Mouse (Mus musculus): Measurements from ENCODE around the gene Lmcd1. TPM values are rescaled to one million over a fixed set of nuclear protein-coding genes. Genes with fewer than 3 reads are reported as not detected.
"Not testable (repeated sequence)": the region's sequence is repeated elsewhere in the genome, so short reads cannot be mapped to it uniquely, and the experiment has no call there.

Gene Lmcd1
- polyA plus RNA-seq (2015; fragmentation: Nextera tagmentation; extraction: Ambion mirVana), result 10.1 and 12.1 TPM in 2 replicates

DNA sequence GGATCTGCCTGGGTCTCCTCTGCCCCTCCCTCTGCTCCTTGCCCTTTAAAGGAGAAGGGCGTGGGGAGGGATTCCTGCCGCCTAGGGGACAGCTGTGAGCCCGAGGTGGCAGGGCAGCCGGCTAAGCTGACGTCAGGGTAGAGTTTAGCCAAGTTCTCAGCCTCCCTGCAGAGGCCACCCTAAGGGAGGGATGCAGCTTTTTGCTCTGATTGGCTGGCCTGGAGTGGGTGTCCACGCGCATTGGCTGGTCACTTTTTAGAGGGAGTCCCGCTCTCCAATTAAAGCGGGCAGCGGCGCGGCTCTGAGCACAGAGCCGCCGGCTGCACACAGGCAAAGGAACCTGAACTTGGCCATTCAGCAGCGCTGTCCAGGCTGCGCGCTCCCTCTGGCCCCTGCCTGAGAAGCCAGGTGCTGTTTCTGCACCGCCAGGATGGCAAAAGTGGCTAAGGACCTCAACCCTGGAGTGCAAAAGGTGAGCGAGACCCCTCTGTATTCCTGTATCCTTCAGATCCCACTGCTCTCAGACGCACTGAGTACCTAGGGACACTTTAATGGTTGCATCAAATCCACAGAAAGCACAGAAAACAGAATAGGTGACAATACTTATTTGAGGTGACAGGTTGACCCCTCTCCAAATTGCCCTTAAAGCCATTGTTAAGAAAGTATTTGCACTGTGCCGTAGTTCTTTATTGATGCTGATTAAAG lies at the start of gene Lmcd1:
Gene Lmcd1, plus strand, starts transcription at position 258 of the 705 bp plus-strand sequence.
- Histone ChIP-seq H3K9me3 (no peaks in the 10 kb centered on the region), H3K27me3 (peaks cover 5% of the 10 kb centered on the region; the same call in 1 of the 2 replicates), H3K4me1 (replicated peaks) (peaks cover 21% of the 10 kb centered on the region), H3K27ac (peak within 1 kb of the TSS; percentile 83), H3K4me2 (peak within 1 kb of the TSS; percentile 68), H3K36me3 (no peaks in the 10 kb centered on the region), H3K4me3 (peak within 1 kb of the TSS; percentile 36), H3K9ac (peak within 1 kb of the TSS; percentile 67)
- peak; percentile 89 for ATAC-seq (ENCODE audit: low FRiP score)
- WGBS, result 2% methylated on average over 21 of the region's 21 CpGs

DNA sequence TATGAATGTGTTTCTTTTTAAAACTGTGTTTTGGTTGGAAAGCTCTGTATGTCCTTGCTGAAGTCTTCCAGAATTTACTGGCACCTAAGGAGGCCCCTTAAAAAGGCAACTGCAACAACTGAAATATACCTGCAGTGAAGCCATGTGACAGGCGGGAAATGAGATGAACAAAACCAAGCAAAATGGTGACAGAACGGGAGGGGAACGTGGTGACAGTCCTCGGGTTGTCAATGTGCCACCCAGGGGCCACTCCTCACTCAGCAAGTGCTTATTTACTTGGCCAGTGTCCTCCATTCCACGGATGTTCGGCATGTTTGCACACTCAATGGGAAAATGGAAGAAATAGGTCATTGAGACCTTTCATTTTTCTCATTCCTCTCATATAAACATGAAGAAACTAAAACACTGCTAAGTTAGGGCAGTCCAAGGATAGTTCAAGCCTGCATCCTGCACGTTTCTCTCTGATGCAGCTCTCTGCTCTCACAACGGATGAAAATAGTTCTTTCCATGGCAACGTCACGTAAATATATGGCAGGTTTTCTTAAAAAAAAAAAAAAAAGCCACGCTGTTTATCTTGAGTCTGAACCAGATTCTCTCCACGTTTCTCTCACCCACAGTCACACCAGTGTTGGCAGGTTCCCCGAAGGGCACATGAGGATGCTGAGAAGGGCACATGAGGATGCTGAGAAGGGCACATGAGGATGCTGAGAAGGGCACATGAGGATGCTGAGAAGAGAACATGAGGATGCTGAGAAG lies 49.5 kb upstream of the Lmcd1 start:
- WGBS, result 83% methylated on average over 13 of the region's 13 CpGs
- H3K9me3 ChIP-seq, result no peaks in the 10 kb centered on the region
- H3K4me2 ChIP-seq, result no peak overlapping the region
- H3K9ac ChIP-seq, result no peak overlapping the region
- no peaks in the 10 kb centered on the region for H3K36me3 ChIP-seq
- H3K27me3 ChIP-seq, result no peaks in the 10 kb centered on the region
- H3K27ac ChIP-seq, result no peak overlapping the region
- ATAC-seq (ENCODE audit: low FRiP score), result no peak
- H3K4me3 ChIP-seq, result no peak overlapping the region
- no peaks in the 10 kb centered on the region for H3K4me1 ChIP-seq (replicated peaks)

DNA sequence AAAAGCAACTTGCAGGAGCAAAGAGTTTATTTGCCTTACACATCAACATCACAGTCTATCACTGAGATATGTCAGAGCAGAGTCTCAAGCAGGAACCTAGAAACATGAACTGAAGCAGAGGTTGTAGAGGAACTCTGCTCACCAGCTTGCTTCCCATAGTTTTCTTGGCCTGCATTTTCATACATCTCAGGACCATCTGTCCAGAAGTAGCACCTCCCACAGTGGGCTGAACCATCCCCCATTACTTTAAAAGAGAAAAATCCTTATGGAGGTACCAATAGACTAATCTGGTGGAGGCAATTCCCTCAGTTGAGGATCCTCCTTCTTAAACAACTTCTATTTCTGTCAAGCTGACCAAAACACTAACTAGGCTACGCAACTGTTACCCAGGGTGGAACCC lies 36.8 kb upstream of the Lmcd1 start:
- Histone ChIP-seq H3K9me3 (no peaks in the 10 kb centered on the region), H3K4me2 (no peak overlapping the region), H3K27me3 (no peaks in the 10 kb centered on the region), H3K4me3 (no peak overlapping the region), H3K4me1 (replicated peaks) (no peaks in the 10 kb centered on the region), H3K27ac (no peak overlapping the region), H3K9ac (no peak overlapping the region), H3K36me3 (no peaks in the 10 kb centered on the region)
- WGBS, result 89% methylated on average over 1 of the region's 1 CpGs
- ATAC-seq (ENCODE audit: low FRiP score), result no peak

DNA sequence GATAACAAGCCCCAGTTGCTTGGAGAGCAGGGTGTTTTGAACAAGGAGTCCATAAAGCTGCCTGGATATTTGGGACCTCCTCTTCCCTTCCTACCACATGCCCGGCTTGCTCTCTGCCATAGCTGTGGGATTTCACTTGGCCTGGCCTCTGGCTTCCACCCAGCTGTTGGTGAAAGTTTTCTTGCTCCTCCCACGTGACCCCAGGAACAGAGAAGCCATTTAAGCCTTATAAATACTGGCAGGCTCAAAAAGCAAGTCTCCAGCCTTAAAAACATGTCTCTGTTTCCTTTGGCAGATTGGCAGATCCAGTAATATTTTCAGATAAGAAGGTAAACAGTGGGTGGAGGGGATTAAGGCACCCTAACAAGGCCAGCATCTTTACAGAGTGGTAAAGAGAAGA lies 31.3 kb upstream of the Lmcd1 start:
- Histone ChIP-seq H3K36me3 (no peaks in the 10 kb centered on the region), H3K27ac (no peak overlapping the region), H3K4me1 (replicated peaks) (no peaks in the 10 kb centered on the region; the same call in 1 of the 2 replicates), H3K9me3 (no peaks in the 10 kb centered on the region), H3K4me2 (no peak overlapping the region), H3K9ac (no peak overlapping the region), H3K27me3 (no peaks in the 10 kb centered on the region), H3K4me3 (no peak overlapping the region)
- WGBS, result 69% methylated on average over 2 of the region's 2 CpGs
- ATAC-seq (ENCODE audit: low FRiP score), result no peak

DNA sequence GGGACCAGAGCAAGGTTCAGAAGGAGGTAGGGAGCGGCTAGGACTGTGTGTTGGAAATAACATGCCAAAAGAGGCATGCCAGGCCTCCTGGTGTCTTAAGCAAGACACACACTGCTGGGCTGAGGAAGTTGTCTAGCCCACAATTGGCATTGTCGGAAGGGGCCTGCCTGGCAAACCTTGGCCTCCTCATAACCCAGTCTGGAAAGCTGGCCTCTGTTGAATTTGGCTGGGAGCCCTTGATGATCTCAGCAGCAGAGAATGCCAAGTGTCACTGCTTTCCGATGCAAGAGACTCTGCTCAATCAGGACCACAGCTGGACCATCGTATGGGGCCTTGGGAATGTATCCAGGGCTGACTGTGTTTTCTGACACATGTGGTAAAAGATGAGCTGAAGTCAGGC lies 27.9 kb upstream of the Lmcd1 start:
- WGBS, result 62% methylated on average over 4 of the region's 4 CpGs
- H3K4me3 ChIP-seq, result no peak overlapping the region
- H3K9me3 ChIP-seq, result no peaks in the 10 kb centered on the region
- H3K4me2 ChIP-seq, result no peak overlapping the region
- no peak overlapping the region for H3K9ac ChIP-seq
- peak; percentile 46; the same call in 1 of the 2 replicates for ATAC-seq (ENCODE audit: low FRiP score)
- H3K27me3 ChIP-seq, result no peaks in the 10 kb centered on the region
- no peak overlapping the region for H3K27ac ChIP-seq
- no peaks in the 10 kb centered on the region; the same call in 1 of the 2 replicates for H3K4me1 ChIP-seq (replicated peaks)
- H3K36me3 ChIP-seq, result no peaks in the 10 kb centered on the region

DNA sequence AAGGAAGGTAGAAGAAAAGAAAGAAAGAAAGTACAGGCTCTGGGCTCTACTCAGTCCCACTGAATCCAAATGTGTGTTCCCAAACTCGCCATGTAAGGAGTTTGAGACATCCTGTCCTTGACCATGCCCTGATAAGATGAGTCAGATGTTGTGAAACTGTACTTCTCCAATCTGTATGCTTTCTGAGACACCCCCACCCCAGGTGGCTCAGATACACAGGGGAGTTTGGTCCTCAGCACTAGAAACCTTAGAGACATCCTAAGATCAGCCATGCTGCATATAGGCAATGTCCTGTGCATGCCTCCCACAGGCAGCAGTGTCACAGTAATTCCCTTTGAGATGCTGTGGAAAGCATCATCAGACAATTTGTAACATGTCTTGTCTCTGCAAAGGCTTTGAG lies 26.9 kb upstream of the Lmcd1 start:
- Histone ChIP-seq H3K27me3 (no peaks in the 10 kb centered on the region), H3K36me3 (no peaks in the 10 kb centered on the region), H3K4me3 (no peak overlapping the region), H3K27ac (no peak overlapping the region), H3K4me2 (no peak overlapping the region), H3K9ac (no peak overlapping the region), H3K9me3 (no peaks in the 10 kb centered on the region), H3K4me1 (replicated peaks) (no peaks in the 10 kb centered on the region; the same call in 1 of the 2 replicates)
- no peak for ATAC-seq (ENCODE audit: low FRiP score)
- 76% methylated on average over 1 of the region's 1 CpGs for WGBS

DNA sequence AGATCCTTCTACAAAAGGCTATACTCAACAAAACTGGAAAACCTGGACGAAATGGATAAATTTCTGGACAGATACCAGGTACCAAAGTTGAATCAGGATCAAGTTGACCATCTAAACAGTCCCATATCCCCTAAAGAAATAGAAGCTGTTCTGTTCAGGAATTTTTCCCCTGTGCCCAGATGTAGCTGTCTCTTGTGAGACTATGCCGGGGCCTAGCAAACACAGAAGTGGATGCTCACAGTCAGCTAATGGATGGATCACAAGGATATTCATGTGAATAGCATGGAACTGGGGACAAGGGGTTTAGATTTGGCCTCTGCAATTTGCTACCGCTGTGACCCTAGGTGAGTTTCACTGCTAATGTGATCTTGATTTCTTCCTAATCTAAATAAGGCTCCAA lies 19.6 kb upstream of the Lmcd1 start:
- not testable (repeated sequence) for H3K36me3 ChIP-seq; H3K9ac ChIP-seq; H3K4me3 ChIP-seq; H3K27me3 ChIP-seq; ATAC-seq (ENCODE audit: low FRiP score); H3K4me1 ChIP-seq (replicated peaks); H3K27ac ChIP-seq; H3K4me2 ChIP-seq; H3K9me3 ChIP-seq
- 89% methylated on average over 3 of the region's 3 CpGs for WGBS

DNA sequence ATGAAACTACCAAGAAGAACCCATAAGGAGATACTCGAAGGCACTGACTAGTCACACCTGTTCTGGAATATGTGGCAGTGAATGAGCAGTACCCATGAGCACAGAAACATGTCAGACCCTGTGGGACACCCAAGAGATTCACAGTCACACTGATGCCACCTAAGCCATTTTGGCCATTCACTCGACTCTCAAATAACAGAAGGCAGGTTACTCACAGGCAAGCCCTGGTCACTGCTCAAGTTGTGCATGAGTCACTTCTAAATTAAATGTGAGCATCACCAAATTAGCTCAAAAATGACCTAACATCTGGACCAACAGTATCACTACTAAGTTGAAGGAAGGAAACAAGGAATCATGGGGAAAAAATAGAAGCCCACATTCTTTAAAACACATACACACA lies 18.6 kb upstream of the Lmcd1 start:
- Histone ChIP-seq H3K9ac (no peak overlapping the region), H3K9me3 (no peaks in the 10 kb centered on the region), H3K4me3 (no peak overlapping the region), H3K27ac (no peak overlapping the region), H3K36me3 (no peaks in the 10 kb centered on the region), H3K4me1 (replicated peaks) (no peaks in the 10 kb centered on the region), H3K27me3 (no peaks in the 10 kb centered on the region), H3K4me2 (no peak overlapping the region)
- WGBS, result 87% methylated on average over 2 of the region's 2 CpGs
- no peak for ATAC-seq (ENCODE audit: low FRiP score)

DNA sequence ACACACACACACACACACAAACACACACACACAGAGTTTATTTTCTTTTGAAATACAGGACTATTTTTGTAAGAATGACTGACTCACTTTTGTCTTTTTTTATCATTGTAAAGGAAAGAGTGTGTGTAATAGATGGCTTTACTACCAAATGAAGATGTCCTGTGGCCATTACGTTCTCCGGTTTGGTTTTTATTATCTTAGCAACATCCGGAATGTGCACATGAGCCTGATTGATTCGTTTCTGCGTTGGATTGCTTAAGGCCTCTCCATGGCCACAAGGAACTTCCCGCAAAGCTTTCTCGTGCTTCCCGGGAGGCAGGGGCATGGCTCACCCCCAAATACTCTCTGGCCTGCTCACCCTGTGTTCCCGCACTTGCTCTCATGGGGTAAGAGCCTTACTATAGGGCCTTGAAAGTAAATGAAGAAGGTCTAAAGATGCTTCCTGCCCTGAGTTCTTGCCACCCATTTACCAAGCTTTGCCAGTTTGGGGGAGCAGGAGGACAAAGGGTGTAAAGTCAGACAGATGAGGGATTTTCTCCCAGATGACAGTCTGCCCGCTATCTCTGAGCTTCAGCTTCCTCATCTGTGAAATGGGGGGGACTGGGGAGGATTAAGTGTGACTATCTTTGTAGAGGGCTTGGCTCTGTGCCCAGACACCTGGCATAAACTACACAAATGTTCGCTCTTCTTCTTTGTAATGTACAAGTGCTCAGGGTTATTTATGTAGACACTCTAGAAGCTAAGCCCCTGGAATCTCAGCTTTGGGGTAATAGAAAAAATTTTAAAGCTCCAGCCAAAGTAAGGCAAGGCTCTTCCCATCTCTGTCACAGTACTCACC lies 18.0 kb upstream of the Lmcd1 start:
- no peak for ATAC-seq (ENCODE audit: low FRiP score)
- 80% methylated on average over 11 of the region's 11 CpGs for WGBS
- Histone ChIP-seq H3K9me3 (no peaks in the 10 kb centered on the region), H3K4me3 (no peak overlapping the region), H3K27ac (no peak overlapping the region), H3K36me3 (no peaks in the 10 kb centered on the region), H3K4me1 (replicated peaks) (no peaks in the 10 kb centered on the region), H3K4me2 (no peak overlapping the region), H3K27me3 (no peaks in the 10 kb centered on the region), H3K9ac (no peak overlapping the region)

DNA sequence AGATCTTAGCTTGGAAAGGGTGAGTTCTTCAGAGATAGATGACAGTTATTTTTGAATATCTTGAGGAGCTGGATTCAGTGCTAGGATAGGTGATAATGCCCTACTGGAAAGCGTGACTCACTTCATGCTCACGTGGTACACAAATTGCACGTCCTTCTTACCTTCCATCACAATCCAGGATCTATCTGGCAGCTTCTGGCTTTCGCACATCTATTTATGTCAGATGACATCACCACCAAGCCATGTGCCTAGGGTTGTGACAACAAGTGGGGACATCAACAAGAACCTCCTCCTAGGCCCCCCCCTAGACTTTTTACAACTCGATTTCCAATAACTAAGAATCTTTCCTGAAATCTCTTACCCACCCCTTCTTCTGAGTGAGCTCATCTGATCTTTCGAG lies 17.0 kb upstream of the Lmcd1 start:
- ATAC-seq (ENCODE audit: low FRiP score), result no peak
- Histone ChIP-seq H3K4me2 (no peak overlapping the region), H3K9ac (no peak overlapping the region), H3K27me3 (no peaks in the 10 kb centered on the region), H3K27ac (no peak overlapping the region), H3K9me3 (no peaks in the 10 kb centered on the region), H3K4me1 (replicated peaks) (no peaks in the 10 kb centered on the region), H3K4me3 (no peak overlapping the region), H3K36me3 (no peaks in the 10 kb centered on the region)
- 92% methylated on average over 6 of the region's 6 CpGs for WGBS

DNA sequence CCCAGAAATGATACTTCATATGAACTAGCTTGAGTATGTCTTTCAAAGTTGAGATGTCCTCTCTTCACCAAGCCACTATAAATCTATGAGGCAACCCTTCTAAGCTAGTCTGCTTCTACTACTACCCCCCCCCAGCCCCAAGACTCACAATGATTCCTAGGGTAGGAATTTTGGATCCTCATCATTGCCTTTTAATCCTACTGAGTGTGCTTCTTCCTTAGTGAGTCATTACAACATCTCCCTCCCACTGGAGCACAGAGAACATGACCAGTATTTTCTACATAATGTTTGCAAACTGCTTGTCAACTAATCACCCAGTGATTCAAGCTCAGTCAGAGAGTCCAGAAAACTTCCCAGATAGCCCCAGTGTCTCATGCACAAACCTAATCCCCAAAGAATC lies 12.5 kb upstream of the Lmcd1 start:
- Histone ChIP-seq H3K4me3 (no peak overlapping the region), H3K4me1 (replicated peaks) (no peaks in the 10 kb centered on the region), H3K36me3 (no peaks in the 10 kb centered on the region), H3K27ac (no peak overlapping the region), H3K4me2 (no peak overlapping the region), H3K27me3 (no peaks in the 10 kb centered on the region), H3K9me3 (no peaks in the 10 kb centered on the region), H3K9ac (no peak overlapping the region)
- ATAC-seq (ENCODE audit: low FRiP score), result no peak

DNA sequence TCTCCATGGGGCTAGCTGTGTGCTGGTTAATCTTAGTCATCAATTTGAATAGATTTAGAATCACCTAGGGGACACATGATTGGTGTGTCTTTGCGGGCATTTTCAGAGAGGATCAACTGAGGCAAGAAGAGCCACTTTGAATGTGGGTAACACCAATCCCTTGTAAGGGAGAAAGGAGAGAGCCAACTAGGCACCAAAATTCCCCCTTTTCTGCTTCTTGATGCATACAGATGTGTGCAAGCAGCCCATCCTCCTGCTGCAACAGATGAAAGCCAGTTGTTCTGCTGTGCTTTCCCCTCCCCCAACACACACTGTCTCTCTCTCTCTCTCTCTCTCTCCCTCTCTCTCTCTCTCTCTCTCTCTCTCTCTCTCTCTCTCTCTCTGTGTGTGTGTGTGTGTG lies 9.2 kb upstream of the Lmcd1 start:
- Histone ChIP-seq H3K9ac (no peak overlapping the region), H3K9me3 (no peaks in the 10 kb centered on the region), H3K4me2 (no peak overlapping the region), H3K4me1 (replicated peaks) (peaks cover 9% of the 10 kb centered on the region; the same call in 1 of the 2 replicates), H3K36me3 (no peaks in the 10 kb centered on the region), H3K27ac (no peak overlapping the region), H3K27me3 (no peaks in the 10 kb centered on the region), H3K4me3 (no peak overlapping the region)
- ATAC-seq (ENCODE audit: low FRiP score), result no peak
- 95% methylated on average over 1 of the region's 1 CpGs for WGBS

All from hindbrain, embryonic 13.5 days (tissue).